Mouse (Mus musculus) layer of hippocampus, adult 8-10 months (tissue): ENCODE measurements around the gene Cyp11a1. TPM values are rescaled to one million over a fixed set of nuclear protein-coding genes. Genes with fewer than 3 reads are reported as not detected.

Experiments used
- DNase-seq, 2 experiments: peaks; one replicate each; pipeline ENCODE4 v3.0.0; 2022; ENCODE audit warnings: low spot score in 2 of 2
- total RNA-seq, 4 experiments: library from RNA; stranded (reverse); gene quantifications; 2 replicates each; pipeline ENCODE4 v1.2.4; 2022

Gene Cyp11a1
- total RNA-seq, 4 experiments from 2014 or later = 2.4 to 4.6 (median 3.1) TPM

DNA sequence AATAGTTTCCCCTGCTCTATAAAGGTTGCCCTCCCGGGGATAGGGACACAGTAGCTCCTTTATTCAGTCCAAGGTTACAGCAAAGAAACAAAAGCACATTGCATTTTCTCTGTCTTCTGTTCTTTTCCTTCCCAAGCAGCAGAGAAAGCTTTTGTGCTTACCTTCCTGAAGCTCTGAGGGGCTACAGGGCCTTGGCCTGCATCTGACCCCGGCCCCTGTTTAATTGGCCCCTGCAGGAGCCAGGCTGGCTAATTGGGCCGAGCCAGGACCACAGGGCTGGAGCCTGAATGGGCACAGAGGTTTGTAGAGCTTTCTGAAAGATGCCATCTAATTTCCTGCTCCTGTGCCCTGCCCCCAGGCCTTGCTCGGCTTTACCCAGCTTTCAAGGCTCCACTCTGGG, 34.8 kb downstream of the Cyp11a1 start:
- DNase-seq = no peak

DNA sequence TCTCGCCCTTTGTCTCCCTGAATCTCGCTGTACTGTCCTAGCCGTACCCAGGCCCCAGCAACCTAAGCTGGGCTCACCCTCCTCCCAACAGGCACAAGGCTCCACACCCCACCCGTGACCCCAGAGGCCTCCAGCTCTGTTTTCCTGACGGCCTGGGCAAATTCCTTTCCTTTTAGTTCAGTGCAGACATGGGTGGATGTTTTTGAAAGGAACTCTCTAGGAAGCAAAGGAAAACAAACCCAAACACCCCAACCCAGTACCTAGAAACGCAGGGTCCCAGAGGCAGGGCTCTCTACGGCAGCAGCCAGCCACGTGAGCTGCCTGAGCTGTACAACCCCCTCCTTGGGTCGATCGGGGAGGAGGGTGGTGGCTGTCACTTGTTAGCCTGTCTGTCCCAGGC, 36.2 kb downstream of the Cyp11a1 start:
- no peak for DNase-seq

DNA sequence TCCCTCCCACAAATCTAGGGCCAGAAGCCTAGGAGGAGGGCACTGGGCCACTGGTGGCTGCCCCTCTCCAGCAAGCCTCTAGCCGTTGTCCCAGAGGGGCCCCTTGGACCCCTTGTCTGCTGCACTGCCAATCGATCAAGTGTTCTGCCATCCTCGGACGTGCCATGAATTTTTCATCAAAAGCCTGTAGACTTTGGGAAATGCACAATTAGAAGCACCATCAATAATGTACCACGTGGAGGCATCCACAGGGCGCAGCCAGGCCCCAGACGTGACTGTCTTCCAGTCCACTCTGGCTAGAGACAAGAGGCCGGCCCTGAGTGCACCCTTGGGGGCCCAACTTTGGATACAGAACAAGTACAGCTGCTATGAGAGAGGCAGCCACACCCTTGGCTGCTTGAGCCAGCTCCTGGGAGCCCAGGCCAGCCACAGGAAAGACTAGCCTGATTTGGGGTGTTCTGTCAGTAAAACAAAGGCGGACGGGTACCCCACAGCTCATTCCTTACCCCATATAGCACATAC, 37.3 kb downstream of the Cyp11a1 start:
- no peak for DNase-seq

DNA sequence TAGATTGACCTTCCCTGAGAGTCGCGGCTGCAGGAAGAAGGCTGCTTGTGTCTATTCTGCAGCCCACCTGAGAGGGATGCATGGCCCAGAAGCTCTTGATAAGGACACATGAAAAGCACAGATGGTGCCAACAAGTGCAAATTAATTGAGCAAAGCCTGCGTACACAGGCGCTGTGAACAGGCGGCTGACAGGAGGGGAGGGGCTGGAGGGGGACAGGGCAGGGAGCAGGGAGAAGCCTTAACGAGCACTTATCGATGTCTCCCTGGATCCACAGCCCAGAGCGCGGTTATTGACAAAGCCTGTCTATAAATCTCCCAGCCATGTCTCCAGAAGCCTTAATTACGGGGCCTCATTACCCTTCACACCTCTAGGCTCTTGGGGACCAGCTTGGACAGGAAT, 38.6 kb downstream of the Cyp11a1 start:
- no peak for DNase-seq

DNA sequence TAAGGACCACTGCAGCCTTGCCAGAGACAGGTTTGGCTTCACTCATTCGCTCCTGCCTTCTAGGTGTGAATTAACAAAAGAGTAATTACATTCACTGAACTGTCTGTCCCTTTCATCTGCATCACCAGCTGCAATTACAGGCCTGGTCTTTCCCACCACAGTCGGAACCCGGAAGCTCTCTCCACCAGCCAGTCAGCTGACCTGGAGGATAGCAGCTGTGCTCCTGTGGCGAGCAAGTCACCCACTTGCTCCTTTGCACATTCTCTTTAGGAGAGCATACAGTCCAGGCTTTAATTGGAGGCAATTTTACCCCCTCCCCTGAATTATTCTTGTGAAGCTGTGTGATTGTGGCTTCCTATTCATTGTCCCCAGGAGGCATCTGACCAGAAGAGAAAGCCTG, 39.4 kb downstream of the Cyp11a1 start:
- no peak for DNase-seq

DNA sequence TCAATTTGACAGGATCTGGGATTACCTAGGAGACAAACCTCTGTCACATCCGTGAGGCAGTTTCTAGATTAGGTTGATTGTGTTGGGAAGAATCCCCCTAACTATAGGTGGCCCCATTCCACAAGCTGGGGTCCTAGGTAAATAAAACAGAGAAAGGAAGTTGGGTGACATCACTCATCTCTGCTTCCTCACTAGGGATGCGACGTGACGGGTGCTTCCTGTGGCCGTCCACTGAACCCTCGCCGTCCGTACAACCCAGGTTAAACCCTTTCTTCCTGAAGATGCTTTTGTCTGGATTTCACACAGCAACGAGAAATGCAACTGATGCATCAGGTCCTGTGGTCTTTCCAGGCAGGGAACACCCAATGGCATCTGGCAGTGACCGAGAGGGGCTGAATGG, 40.9 kb downstream of the Cyp11a1 start:
- DNase-seq = no peak

DNA sequence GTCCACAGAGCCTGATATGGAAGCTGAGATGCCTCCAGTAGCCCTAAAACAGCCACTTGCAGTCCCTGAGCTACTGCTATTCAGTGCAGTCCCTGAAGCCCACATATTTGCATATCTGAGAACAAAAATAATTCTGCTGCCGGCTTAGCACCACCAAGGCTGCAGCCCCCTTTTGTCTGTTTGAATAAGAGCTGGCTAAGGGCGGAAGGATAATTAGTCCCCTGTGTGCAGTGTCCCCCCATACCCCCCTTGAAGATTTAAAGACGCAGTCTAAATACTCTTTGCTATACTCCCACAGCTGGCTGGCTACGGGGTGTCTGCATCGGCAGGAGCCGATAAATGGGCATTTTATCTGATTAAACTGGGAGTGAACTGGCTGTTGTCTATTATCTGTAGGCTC, 42.4 kb downstream of the Cyp11a1 start:
- DNase-seq = no peak

DNA sequence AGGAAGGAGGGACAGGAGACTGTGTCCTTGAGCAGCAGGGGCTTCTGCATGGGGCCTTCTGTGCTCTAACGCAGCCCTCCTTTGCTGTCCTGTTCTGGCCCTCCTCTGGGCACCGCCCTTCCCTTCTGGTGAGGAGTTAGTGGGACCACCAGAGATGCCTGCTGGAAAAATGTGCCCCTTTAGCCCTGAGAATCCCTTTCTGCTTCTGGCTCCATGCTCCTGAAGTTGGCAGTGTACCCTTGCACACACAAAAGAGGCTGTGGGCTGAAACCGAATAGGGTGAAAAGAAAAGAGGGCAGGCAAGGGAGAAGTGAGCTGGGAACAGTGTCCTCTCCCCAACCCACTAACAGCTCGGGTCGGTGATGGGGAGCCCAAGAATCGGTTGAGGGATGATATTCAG, 43.0 kb downstream of the Cyp11a1 start:
- DNase-seq = no peak

DNA sequence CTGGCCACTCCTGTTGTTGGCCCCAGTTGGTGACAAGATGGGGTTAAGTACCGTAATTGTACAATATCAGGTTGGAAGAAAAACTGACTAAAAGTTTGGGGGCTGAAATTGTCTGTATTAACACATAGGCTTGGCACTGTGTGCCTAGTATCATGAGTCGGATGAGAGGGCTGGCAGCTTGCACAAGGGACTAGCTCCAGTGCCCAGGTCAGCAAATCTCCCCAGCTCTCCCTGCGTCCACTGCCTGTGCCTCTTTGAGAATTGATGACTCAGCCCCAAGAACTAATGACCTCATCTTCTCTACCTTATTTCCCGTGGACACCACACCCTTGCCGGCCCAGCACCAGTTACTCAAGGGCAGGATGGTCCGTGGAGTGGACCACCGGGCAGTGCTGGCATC, 43.6 kb downstream of the Cyp11a1 start:
- DNase-seq = no peak

DNA sequence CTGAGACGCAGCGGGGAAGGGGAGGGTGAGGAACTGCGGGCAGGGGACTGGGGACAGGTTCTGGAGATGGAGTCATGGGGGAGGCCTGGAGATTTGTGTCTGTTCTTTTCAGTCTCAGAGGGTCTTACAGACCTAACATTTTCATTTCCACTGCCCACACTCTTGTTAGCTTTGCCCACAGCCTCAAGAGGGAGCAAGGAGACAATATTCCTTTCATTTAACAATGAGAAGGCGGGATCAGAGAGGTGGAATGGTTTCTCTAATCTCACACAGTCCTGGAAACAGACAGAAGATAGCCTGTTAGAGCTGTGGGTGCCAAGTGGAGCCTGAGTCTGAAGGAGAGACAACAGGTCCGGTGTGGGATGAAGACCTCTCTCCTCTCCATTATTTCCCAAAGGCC, 45.7 kb downstream of the Cyp11a1 start:
- no peak for DNase-seq

DNA sequence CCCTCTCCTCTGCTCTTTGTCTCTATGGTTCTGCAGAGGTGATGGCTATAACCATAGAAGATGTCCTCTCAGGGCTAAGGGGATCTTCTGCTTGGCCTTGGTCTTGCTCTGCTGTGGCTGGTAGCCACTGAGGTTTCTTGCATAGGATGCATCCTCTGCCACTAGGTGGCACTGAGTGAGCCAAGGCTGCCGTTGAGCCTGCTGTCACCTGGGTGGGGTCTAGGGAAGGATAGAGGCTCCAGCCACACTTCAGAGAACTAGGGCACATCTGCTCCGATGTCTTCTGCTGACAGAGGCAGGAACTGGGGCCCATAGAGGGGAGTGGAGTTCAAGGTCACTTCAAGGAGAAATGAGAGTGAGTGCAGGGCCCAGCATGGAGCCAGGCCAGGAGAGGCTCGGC, 46.9 kb downstream of the Cyp11a1 start:
- DNase-seq = peak; percentile 44 to 72

DNA sequence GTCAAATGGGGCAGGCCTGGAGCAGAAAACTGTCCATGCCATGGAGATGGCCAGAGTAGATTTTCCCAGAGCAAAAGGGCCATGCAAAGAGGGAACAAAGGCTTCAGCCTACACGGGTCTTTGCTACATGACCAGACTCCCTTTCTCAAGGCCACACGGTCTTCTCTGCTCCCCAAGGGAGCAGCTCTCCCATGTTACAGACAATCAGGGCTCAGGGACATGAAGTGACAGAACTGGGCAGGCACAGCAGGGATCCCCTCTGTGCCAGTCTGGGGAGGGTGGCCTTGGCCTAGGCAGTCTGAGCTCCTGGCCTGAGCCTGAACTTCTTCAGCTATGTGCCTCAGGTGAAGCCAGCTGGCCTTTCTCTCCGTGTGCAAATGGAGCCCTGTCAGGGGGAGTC, 47.3 kb downstream of the Cyp11a1 start:
- no peak for DNase-seq

DNA sequence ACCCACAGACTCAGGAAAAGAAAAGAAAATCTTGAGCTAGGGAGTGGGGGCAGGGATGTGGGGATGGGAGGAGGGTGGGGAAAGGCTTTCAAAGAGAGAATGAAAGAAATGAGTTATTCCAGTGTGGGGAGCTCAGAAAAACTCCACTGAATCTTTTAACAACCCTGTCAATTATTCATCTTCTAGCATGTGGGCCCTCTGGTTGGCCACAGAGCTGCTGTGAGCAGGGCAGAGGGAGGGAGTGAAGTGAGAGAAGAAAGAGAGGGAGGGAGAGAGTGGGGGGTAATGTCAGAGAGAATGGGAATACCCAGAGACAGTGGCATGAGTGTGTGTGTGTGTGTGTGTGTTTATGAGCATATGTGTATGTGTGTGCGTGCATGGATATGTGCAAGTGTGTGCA, 47.8 kb downstream of the Cyp11a1 start:
- no peak for DNase-seq

DNA sequence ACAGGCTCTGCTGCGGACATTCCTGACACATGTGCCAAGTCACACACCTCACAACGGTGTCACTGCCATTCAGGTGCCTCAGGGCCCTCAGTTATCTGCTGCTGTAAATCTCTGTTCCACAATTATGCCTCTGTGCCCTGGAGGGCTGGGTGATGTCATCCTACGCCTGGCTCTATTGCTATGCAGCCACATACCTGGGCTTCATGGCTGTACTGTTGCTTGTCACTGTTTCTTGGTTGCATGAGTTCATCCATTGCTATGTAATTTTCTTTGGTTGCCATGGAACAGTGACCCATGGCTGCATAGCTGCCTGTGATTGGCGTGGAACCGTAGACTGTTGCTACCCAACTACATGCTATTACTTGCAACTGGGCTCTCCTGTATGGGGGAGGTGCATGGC, 49.5 kb downstream of the Cyp11a1 start:
- no peak for DNase-seq

DNA sequence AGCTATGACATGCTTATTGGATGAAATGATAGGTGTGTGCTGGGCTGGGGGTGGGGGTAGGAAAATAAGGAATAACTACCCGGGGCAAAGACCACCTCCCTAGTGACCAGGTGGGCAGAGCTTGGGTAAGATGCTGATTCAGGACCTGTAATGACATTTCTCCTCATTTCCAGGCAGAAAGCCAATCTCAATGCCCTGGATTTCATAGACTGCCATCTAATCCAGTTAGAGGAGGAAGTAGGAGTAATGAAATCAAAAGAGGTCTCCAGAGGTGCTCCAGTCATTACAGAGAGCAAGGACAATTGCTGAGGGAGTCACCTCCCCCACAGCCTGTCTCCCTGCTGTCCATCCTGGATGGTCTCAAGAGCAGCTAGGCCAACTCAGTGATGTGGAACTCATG, 53.7 kb downstream of the Cyp11a1 start:
- no peak for DNase-seq

DNA sequence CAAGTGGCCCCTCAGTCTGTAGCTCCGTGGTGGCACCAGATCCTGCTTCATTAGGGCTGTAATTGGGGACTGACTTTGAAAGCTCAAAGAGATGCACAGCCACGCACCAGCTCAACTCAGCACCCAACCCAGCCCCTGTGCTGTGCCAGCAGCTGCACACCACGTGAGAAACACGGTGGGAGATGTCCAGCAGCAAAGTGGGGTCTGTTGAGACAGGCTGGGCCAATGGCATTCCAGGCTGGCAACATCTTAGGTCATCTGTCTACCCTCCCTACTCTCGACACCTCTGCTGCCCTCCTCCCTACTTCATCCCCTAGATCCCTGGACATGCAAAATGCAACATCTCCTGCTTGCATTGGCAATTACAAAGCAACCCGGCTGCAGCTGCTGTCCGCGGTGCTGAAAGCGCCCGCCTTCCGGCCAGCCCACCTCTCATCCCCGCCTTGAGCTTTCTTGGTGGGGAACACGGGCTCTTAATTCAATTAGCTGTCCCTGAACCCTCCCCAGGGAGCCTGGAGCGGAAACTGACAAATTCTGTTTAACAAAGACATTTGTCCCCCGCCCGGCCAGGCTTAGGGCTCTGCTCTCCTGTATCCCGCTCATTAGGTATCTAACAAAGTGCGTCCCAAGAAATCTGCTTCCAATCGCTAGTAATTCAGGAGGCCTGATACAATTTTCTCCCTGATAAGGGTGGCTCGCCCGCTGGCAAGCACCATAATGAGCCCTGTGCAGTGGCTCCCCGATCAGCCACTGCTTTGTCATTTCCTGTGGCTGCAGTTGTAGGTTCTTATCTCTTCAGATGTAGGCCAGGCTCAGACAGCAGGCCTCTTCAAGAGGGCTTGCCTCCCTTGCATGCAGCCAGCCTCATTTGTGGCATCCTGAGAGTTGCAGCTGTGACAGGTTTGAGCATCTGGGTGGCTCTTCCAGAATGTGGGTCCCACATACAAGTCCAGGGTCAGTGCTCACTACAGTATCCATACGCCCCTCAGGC, 54.8 kb downstream of the Cyp11a1 start:
- no peak for DNase-seq

DNA sequence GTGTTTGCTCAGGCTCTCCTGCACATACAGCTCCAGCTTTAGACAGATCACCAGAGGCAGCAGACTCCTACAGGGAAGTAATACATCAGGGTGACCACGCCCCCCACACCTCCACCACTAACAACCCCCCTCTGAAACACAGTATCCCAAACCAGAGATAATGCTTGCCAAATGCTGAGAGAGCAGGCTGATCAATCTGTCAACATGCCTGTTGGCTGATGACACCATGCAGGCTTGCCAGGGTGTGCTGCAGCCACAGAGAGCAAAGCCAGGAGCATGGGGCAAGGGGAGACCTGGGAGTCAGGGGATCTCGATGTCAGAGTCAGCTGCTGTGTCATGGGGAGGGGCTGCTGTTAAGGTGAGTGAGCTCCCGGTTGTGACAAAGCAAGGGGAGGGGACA, 57.3 kb downstream of the Cyp11a1 start, which contains the start of gene Stra6:
Gene Stra6, plus strand, starts transcription at position 258 of the 400 bp plus-strand sequence.
- peak in 1 of 2 experiments; percentile 40 for DNase-seq

DNA sequence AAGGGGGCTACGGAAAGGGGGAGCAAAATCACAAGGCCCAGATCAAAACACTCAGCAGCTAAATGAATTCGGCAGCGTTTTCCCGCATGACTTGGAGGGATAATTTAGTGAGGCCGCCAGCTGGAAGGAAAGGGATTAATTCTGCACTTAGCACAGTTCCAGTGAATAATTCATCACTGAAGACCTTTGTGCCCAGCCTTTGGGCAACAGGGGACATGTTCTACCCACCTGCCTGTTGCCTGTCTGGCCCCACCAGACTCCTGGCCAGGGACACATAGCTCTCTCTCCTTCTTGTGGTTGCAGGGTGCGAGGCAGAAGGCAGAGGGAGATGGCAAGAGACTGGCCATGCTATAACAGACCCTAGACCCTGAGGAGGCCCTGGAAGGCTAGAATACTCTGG, 59.3 kb downstream of the Cyp11a1 start:
- DNase-seq = no peak

DNA sequence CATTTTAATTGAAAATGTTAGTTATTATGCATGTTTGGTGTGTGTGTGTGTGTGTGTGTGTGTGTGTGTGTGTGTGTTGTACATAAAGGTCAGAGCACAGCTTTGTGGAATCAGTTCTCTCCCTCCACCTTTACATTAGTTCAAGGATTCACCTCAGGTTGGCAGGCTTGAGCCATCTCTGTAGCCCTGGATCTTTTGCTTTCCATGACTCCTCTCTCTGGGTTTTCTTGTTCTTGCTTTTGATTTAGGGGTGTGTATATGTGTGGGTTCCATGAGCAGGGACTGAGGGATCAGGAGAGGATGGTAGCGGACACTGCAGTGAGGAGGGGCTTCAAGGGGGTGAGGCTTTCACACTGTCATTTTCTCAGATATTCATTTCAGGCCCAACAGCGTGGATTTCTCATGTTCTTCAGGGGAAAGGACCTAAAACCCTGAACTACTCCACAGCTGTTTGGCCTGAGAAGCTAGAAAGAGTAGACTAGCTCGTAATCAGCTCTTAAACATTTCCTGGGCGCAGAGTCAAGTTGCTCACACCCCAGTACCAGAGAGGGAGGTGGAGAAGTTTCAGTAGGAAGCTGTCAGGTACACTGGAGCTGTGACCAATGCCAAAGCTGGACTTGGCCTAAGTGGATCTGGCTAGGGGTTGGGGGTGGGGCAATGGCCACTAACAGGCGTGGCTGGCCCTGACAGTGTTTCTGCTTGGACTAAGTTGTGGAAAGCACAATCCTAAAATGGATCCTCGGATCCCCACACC, 59.9 kb downstream of the Cyp11a1 start:
- DNase-seq = no peak

DNA sequence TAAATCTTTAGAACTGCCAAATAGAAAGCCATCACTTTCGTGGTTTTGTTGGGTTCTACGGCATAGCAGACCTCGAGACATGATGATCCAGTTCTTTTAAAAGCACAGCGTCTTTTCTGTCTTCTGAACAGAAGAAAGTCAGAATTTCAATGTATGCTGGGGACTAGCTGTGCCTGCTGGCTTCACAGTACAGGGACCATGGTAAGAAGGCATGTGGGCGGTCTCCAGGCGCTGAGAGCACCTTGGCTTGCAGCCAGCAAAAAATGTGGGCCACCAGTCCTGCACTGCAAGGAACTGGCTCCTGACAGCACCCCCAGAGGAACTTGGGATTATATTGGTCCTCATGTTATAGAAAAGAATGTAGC, 60.5 kb downstream of the Cyp11a1 start:
- peak; percentile 57 to 75 for DNase-seq

DNA sequence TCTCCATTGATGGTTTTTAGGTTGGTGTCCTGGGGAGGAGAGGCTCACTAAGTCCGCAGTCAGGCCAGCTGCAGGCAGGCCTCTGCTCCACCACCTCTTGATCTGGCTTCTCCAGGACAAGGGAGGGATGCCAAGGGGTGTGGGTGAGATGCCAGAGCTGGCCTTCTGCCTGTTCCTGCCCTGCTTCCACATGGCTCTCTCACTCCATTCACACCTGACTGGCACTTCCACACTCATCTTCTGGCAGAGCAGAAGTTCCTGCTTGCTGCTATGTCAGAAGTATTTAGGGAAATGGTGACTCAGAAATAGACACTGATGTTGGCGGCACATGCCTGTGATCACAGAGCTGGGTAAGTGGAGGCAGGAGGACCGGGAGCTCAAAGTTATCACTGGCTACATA, 61.3 kb downstream of the Cyp11a1 start:
- no peak for DNase-seq

DNA sequence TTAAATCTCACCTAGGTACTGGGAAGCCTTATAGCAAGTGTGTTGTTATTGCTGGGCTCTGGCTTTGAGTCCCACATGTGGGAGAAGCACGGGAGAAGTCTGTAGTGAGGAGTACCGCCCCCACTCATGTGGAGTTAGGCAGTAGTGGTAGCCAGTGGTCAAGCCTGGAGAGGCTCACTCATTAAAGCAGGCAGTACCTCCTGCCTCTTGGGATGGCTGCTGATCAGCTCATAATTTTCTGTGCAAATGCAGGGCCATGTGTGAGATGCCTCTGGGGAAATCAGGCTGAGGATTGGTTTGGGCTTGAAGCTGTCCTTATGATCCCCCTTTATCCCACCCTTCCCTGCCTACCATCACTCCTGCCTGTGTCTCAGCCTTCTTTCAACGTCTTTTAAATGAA, 68.3 kb downstream of the Cyp11a1 start:
- no peak for DNase-seq
